Mouse (Mus musculus): ENCODE measurements at regions not wholly inside any gene's neighbourhood (a gene's known extent, or its start where the extent isn't known, plus 50 kb on each side); places are given as distances from the start of the nearest gene placed in this dataset.

DNA sequence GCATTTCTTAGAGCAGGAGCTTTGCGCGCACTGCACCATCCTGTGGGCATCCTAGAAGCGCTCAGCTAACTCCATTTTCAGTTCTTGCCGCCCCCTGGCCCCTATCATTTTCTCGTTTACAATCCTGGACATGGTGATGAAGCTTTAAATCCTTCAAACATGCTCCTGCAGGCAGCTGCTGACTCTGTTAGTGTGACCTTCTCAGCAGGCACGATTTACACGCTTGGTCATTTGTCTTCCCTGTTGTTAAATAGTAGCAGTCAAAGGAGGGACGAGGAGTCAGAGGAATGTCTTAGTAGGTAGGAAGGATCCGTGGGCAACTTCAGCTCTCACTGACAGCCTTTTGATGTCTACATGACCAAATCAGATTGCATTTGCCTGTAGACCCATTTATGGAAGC lies 670.4 kb downstream of the Tmem132b start:
- no peaks in the 10 kb centered on the region for H3K9me3 ChIP-seq
- no peak overlapping the region for H3K4me2 ChIP-seq
- 0 out of 2 replicates have a peak overlapping the region, but pooled peaks have one; percentile 30 for H3K27ac ChIP-seq
- H3K4me3 ChIP-seq, result no peak overlapping the region
- H3K4me1 ChIP-seq (replicated peaks), result peaks cover 9% of the 10 kb centered on the region
- ATAC-seq (ENCODE audit: low FRiP score), result no peak
- H3K27me3 ChIP-seq, result no peaks in the 10 kb centered on the region
- H3K36me3 ChIP-seq, result no peaks in the 10 kb centered on the region
- WGBS, result 27% methylated on average over 9 of the region's 9 CpGs
- H3K9ac ChIP-seq, result no peak overlapping the region

DNA sequence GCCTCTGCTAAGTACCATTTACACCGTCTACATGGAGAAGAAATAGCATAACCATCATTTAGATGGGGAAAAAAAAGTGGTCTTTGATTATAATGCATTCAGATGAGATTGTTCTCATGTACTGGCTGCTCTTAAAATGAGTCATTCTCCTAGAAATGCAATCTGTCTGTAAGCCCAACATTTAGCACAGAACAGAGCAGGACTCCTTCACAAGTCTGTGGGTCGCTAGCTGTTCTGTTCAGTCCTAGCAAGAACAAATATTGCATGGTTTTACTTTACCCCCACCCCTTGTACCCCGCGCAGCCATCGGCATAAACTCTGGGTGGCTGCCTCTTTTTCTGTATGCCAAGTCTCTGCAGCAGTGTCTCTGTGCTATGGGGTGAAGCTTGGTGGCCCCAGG lies 685.4 kb downstream of the Tmem132b start:
- H3K27me3 ChIP-seq, result no peaks in the 10 kb centered on the region
- no peak overlapping the region for H3K27ac ChIP-seq
- no peaks in the 10 kb centered on the region for H3K36me3 ChIP-seq
- no peak overlapping the region for H3K4me2 ChIP-seq
- H3K9ac ChIP-seq, result no peak overlapping the region
- H3K4me1 ChIP-seq (replicated peaks), result no peaks in the 10 kb centered on the region
- WGBS, result 94% methylated on average over 5 of the region's 5 CpGs
- H3K4me3 ChIP-seq, result no peak overlapping the region
- H3K9me3 ChIP-seq, result no peaks in the 10 kb centered on the region
- ATAC-seq (ENCODE audit: low FRiP score), result no peak

DNA sequence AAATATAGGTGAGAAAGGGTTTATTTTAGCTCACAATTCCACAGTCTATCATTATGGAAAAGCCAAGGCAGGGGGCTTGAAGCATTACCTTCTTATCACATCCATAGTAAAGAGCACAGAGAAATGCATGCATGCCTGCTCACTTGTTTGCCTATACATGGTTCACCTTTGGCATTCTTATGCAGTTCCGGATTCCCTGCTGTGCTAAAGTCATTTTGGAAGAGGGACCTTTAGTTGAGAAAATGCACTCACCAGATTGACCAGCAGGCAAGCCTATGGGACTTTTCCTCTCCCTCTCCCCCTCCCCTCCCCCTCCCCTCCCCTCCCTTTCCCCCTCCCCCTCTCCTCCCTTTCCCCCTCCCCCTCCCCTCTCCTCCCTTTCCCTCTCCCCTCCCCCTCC lies 686.2 kb downstream of the Tmem132b start:
- WGBS, result 71% methylated on average over 1 of the region's 1 CpGs
- no peak for ATAC-seq (ENCODE audit: low FRiP score)

GRCm38 (mm10) chr5:126223696-126224095 lies 692.1 kb downstream of the Tmem132b start:
- Histone ChIP-seq H3K4me1 (replicated peaks) (no peaks in the 10 kb centered on the region), H3K27me3 (no peaks in the 10 kb centered on the region), H3K4me2 (no peak overlapping the region), H3K4me3 (no peak overlapping the region), H3K9ac (no peak overlapping the region), H3K9me3 (no peaks in the 10 kb centered on the region), H3K27ac (no peak overlapping the region), H3K36me3 (no peaks in the 10 kb centered on the region)
- no peak for ATAC-seq (ENCODE audit: low FRiP score)
- 79% methylated on average over 3 of the region's 3 CpGs for WGBS

More for the DNA sequence above, 686.2 kb downstream of the Tmem132b start:
- H3K4me2 ChIP-seq, result no peak overlapping the region
- no peak overlapping the region for H3K4me3 ChIP-seq
- H3K4me1 ChIP-seq (replicated peaks), result no peaks in the 10 kb centered on the region
- no peaks in the 10 kb centered on the region for H3K27me3 ChIP-seq
- H3K9ac ChIP-seq, result no peak overlapping the region
- no peak overlapping the region for H3K27ac ChIP-seq
- H3K36me3 ChIP-seq, result no peaks in the 10 kb centered on the region
- H3K9me3 ChIP-seq, result no peaks in the 10 kb centered on the region

- WGBS, result 80% methylated on average over 4 of the region's 4 CpGs
- Histone ChIP-seq H3K9me3 (no peaks in the 10 kb centered on the region), H3K4me3 (no peak overlapping the region), H3K4me1 (replicated peaks) (no peaks in the 10 kb centered on the region), H3K4me2 (no peak overlapping the region), H3K36me3 (no peaks in the 10 kb centered on the region), H3K27ac (no peak overlapping the region), H3K27me3 (no peaks in the 10 kb centered on the region), H3K9ac (no peak overlapping the region)
- ATAC-seq (ENCODE audit: low FRiP score), result no peak
These were observed 699.2 kb downstream of the Tmem132b start for GRCm38 (mm10) chr5:126230768-126231167.

- Histone ChIP-seq H3K4me2 (no peak overlapping the region), H3K4me1 (replicated peaks) (no peaks in the 10 kb centered on the region), H3K9me3 (no peaks in the 10 kb centered on the region), H3K27ac (no peak overlapping the region), H3K27me3 (no peaks in the 10 kb centered on the region), H3K9ac (no peak overlapping the region), H3K4me3 (no peak overlapping the region), H3K36me3 (no peaks in the 10 kb centered on the region)
- ATAC-seq (ENCODE audit: low FRiP score), result no peak
- WGBS, result 65% methylated on average over 3 of the region's 3 CpGs
These were observed 706.5 kb downstream of the Tmem132b start for GRCm38 (mm10) chr5:126238071-126238470.

GRCm38 (mm10) chr5:126245776-126246175 lies 714.2 kb downstream of the Tmem132b start:
- Histone ChIP-seq H3K9ac (no peak overlapping the region), H3K27me3 (no peaks in the 10 kb centered on the region), H3K4me2 (no peak overlapping the region), H3K4me1 (replicated peaks) (no peaks in the 10 kb centered on the region), H3K4me3 (no peak overlapping the region), H3K36me3 (no peaks in the 10 kb centered on the region), H3K9me3 (no peaks in the 10 kb centered on the region), H3K27ac (no peak overlapping the region)
- ATAC-seq (ENCODE audit: low FRiP score), result no peak
- 90% methylated on average over 2 of the region's 2 CpGs for WGBS

GRCm38 (mm10) chr5:126250331-126250730 lies 718.8 kb downstream of the Tmem132b start:
- H3K9ac ChIP-seq, result no peak overlapping the region
- H3K4me1 ChIP-seq (replicated peaks), result no peaks in the 10 kb centered on the region
- no peaks in the 10 kb centered on the region for H3K27me3 ChIP-seq
- H3K9me3 ChIP-seq, result no peaks in the 10 kb centered on the region
- ATAC-seq (ENCODE audit: low FRiP score), result no peak
- no peak overlapping the region for H3K4me2 ChIP-seq
- no peak overlapping the region for H3K27ac ChIP-seq
- H3K36me3 ChIP-seq, result no peaks in the 10 kb centered on the region
- WGBS, result 17% methylated on average over 1 of the region's 1 CpGs
- no peak overlapping the region for H3K4me3 ChIP-seq

DNA sequence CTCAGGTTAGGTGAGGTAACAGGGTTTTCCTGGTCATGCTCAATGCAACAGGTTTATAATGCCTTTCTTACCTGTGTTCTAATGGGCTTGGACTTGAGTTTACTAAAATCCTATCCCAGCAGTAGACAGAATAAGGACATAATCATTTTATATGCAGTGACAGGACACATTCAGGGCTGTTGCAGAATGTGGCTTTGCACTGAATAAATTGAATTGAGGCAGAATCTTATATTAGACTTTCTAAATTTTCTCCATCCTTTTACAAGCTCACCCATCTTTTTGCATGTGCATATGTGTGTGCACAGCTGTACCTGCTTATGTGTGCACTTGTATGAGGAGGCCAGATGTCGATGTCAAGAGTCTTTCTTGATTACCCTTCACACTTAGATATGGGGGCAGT lies 723.1 kb downstream of the Tmem132b start:
- no peak overlapping the region for H3K4me3 ChIP-seq
- no peaks in the 10 kb centered on the region for H3K27me3 ChIP-seq
- H3K27ac ChIP-seq, result no peak overlapping the region
- H3K4me2 ChIP-seq, result no peak overlapping the region
- H3K9me3 ChIP-seq, result no peaks in the 10 kb centered on the region
- H3K9ac ChIP-seq, result no peak overlapping the region
- no peak for ATAC-seq (ENCODE audit: low FRiP score)
- WGBS, result 88% methylated on average over 1 of the region's 1 CpGs
- H3K36me3 ChIP-seq, result no peaks in the 10 kb centered on the region
- H3K4me1 ChIP-seq (replicated peaks), result no peaks in the 10 kb centered on the region

- no peaks in the 10 kb centered on the region for H3K27me3 ChIP-seq
- H3K4me3 ChIP-seq, result no peak overlapping the region
- H3K4me2 ChIP-seq, result no peak overlapping the region
- 81% methylated on average over 5 of the region's 5 CpGs for WGBS
- no peak for ATAC-seq (ENCODE audit: low FRiP score)
- no peaks in the 10 kb centered on the region for H3K36me3 ChIP-seq
- H3K9ac ChIP-seq, result no peak overlapping the region
- H3K27ac ChIP-seq, result no peak overlapping the region
- H3K9me3 ChIP-seq, result no peaks in the 10 kb centered on the region
- no peaks in the 10 kb centered on the region for H3K4me1 ChIP-seq (replicated peaks)
These were observed 726.3 kb downstream of the Tmem132b start for GRCm38 (mm10) chr5:126257860-126258259.

DNA sequence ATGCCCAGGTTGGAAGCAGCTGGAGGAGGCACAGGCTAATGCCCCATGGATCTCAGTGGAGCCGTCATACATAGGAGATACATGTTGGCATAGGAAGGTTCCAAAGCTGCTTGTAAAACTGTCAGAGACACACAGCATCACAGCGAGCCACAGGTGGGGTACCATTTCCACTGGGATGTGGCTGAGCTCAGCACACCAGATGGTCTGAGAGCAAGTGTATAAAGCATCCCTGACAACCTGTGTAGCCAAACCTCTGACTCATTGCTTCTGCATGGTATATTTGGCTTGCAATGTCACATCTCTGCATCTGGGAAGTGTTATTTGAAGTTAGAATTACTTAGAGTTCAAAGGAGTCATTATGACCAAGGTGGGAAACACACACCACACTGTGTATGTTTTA lies 734.9 kb downstream of the Tmem132b start:
- no peak overlapping the region for H3K27ac ChIP-seq
- H3K4me3 ChIP-seq, result no peak overlapping the region
- H3K9me3 ChIP-seq, result no peaks in the 10 kb centered on the region
- H3K4me1 ChIP-seq (replicated peaks), result peaks cover 4% of the 10 kb centered on the region; the same call in 1 of the 2 replicates
- no peaks in the 10 kb centered on the region for H3K36me3 ChIP-seq
- no peak for ATAC-seq (ENCODE audit: low FRiP score)
- H3K4me2 ChIP-seq, result no peak overlapping the region
- 80% methylated on average over 2 of the region's 2 CpGs for WGBS
- H3K9ac ChIP-seq, result no peak overlapping the region
- H3K27me3 ChIP-seq, result no peaks in the 10 kb centered on the region

DNA sequence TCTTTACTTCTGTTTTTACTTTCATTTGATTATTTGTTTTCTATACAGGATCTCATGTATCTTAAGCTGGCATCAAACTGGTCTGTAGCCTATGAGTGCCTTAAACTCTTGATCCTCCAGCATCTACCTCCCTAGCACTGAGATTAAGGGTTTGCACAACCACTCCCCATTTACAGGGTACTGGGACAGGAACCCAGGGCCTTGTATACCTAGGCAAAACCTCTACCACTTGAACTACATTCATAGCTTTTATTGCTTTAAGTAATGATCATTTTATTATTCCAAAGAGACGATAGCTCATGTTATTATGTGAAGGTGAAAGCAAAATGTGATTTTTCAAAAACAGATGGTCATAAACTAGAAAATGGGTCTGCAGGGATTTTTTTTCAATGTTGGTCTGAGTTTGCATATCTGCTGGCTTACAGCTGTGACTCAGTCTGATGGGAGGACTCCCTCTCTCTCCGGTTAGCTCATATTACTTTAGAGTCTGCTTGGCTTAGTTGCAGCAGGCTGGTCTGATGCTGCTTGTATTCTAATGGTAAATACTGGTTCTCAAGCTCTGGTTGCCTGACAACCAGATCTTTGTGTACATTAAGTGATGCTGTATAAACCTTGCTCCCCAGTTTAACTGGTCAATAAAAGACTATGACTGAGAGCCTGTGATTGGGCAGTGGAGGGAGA lies 735.5 kb downstream of the Tmem132b start:
- Histone ChIP-seq H3K27me3 (no peaks in the 10 kb centered on the region), H3K9me3 (no peaks in the 10 kb centered on the region), H3K4me1 (replicated peaks) (peaks cover 4% of the 10 kb centered on the region; the same call in 1 of the 2 replicates), H3K4me3 (no peak overlapping the region), H3K9ac (no peak overlapping the region), H3K36me3 (no peaks in the 10 kb centered on the region), H3K4me2 (no peak overlapping the region), H3K27ac (no peak overlapping the region)
- no peak for ATAC-seq (ENCODE audit: low FRiP score)
- 61% methylated on average over 2 of the region's 2 CpGs for WGBS

DNA sequence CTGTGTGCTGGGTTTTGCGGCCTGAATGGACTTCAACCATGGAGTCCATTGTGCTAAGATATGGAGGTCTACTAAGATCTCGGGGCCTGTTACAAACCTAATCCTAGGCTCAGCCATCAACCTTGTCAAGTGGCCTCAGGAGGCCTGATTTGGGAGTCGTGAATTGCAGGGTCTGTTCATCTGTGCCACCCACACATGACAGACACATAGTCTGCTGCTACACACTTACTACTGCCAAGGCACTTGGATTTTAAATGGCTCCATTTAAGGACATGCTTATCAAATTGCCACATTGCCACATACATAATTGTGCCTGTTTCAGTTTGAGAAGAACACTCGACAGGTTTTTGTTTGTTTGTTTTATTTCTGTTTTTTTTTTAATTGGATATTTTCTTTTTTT lies 737.0 kb downstream of the Tmem132b start:
- Histone ChIP-seq H3K27ac (no peak overlapping the region), H3K9me3 (no peaks in the 10 kb centered on the region), H3K9ac (no peak overlapping the region), H3K4me2 (no peak overlapping the region), H3K27me3 (no peaks in the 10 kb centered on the region), H3K4me3 (no peak overlapping the region), H3K4me1 (replicated peaks) (peaks cover 4% of the 10 kb centered on the region; the same call in 1 of the 2 replicates), H3K36me3 (no peaks in the 10 kb centered on the region)
- WGBS, result 80% methylated on average over 4 of the region's 4 CpGs
- no peak for ATAC-seq (ENCODE audit: low FRiP score)
